Mouse (Mus musculus): ENCODE measurements at regions not wholly inside any gene's neighbourhood (a gene's known extent, or its start where the extent isn't known, plus 50 kb on each side); places are given as distances from the start of the nearest gene placed in this dataset.

DNA sequence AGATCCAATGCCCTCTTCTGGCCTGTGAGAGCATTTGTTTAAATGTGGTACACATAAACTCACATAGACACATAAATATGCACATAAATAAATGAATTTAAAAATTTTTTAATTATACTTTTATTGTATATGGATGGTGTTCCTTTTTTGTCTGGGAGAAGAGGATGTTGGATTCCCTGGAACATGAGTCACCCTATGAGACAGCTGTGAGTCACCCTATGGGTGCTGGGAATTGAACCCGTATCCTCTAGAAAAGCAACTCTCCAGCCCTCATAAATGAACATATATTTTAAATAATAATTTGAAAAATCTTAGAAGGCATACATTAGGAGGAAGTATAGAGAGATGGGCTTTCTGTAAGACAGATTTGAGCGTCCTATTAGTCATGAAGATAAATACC lies 76.1 kb upstream of the Dynlt3 start:
- no peak for DNase-seq

DNA sequence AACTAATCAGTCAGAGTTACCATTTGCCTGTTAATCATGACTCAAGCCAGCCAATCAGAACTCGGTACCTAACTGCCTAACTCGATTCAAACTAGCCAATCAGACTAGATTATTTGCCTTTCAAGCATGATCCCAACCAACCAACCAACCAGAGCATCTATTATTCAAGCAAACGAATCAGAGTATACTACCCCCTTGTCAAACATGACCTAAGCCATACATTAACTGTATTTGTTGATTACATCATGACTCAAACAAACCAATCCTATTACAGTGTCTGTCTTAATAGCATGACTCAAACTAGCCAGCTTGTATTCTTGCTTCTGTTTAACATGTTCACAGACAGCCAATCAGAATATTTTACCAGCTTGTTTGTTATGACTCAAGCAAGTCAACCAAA lies 79.7 kb upstream of the Dynlt3 start:
- DNase-seq = no peak

DNA sequence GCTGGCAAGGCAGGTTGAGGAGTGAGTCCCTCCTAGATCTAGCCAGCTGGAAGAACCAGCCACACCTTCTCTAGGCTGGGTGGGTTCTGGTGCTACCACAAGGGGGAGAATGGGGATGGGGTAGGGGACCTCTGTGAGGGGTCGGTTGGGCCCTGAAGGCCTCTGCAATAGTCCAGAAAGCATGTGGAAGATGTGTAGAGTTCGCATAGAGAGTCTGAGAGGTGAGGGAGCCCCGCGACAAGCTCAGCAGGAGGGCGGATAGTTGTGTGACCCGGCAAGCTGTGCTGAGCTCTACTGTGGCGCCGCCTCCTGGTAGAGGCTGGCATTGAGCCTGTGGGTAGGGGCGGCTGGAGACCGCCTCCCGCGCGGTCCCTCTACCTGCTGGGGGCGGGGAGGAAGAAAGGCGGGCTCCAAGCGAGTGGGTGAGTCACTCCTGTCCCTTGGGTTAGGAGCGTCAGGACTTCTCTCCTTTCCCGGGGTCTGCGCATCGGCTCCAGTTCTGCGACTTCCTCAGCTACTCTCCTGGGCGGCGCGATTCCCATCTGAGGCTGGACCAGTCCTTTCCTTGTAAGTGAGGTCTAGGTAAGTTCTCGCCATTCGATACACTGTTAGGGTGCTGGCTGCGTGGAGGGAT lies 84.6 kb upstream of the Dynlt3 start:
- DNase-seq = peak; percentile 41 to 48

DNA sequence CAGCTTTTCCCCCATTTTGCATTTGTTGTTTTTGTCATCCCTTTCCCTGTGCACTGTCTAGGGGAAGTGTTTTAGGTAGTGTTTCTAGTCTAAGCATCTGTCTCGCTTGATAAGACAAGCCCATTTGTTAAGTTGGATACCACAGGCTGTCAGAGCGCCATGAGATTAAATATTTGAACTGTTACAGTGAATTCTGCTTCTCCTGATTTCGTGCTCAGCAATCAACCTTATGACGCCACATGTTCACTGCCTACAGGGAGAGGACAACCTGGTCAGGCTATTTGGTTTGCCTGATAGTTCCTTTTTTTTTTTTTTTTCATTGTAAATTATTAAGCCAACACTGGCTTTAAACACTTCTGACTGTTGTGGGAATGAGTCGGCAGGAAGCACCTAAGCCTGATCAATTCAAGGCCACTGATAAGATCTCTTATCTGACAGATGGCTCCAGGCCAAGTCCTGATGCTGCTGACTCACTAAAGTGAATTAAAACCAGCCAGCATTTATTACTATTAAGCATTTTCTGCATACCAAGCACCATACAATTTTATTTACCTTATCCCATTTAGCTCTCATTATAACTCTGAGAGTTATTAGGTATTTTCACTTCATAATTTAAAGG lies 90.3 kb upstream of the Dynlt3 start:
- DNase-seq = peak in 1 of 2 experiments; percentile 1

DNA sequence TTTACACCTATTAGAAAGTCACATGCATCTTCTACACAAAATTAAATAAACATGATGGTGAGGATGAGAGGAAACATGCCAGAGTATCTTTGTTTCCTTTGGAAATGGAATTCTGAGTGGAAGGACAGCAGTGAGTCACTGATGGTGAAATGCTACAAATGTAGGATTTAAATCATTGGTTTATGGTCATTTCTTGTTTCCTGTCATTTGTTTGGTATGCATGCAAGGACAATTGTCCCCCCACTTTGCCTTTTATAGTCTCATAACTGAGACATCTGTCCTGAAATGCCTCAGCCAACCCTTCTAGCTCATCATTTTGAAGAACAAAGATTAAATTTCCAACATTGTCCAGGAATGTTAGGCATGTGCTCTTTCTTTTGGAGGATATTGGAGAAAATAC lies 77.2 kb upstream of the Hypm start:
- no peak for DNase-seq

DNA sequence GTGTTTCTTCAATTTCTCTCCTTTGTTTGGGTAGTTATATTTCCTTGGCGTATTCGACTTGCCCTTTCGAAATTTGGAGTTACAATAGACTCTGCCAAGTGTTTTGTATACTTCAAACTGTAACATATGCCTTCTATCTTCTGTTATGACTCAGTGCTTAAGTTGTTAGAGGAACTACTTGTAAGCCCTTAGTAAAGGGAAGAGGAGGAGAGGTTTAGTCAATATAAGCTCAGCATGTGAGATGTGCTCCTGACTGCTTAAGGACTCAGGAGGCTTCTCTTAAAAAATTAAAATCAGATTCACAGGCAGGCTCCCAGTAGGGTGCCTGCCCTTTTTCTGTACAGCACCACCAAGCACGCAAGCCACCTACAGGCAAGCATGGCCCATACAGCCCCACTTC lies 69.2 kb upstream of the Hypm start:
- no peak for DNase-seq

DNA sequence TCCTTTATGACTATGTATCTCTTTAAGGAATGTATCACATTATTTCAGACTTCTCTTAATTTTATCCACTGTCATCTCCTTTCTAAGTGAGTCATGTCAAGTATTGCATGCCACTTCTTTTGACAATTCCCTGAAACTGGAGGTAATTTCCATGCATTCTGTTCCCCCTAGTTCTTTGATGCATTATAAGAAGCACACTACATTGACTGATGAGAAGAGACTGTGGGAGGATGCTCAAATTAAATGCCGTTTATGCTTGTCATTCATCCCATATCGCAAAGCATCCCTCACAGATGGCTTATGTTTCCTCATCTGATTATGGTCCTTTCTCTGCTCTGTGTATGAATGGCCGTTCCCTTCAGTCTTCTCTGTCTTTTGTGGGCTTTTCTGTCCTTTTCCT lies 57.2 kb upstream of the Hypm start:
- no peak for DNase-seq

Data from kidney, postnatal 25 days (tissue).